Mouse (Mus musculus): ENCODE data around the gene Dvl2. TPM values are rescaled to one million over a fixed set of nuclear protein-coding genes. Genes with fewer than 3 reads are reported as not detected.
A peak's percentile ranks its signal among the peaks of the same experiment; 100 is the strongest.

The Dvl2 gene
- polyA plus RNA-seq, 1 experiment from 2014 or later, result 23.3 TPM

- peak overlapping the region; percentile 1; the same call in 1 of the 2 replicates for H3K9ac ChIP-seq (ENCODE audit: low read depth, low read length)
- H3K4me1 ChIP-seq (replicated peaks; ENCODE audit: control insufficient read depth, insufficient read depth, low read length), result peaks cover 59% of the 10 kb centered on the region
- DNase-seq (ENCODE audit: low spot score), result no peak
Observed at GRCm38 (mm10) chr11:70023481-70024150, 23.2 kb downstream of the Dvl2 start.

GRCm38 (mm10) chr11:70024151-70024514 is 23.7 kb downstream of the Dvl2 start:
- WGBS, result 17% methylated on average over 6 of the region's 6 CpGs
- peak overlapping the region; percentile 40 for H3K4me3 ChIP-seq (ENCODE audit: low read depth, low read length)
- H3K27ac ChIP-seq (ENCODE audit: low read depth, low read length), result 0 out of 2 replicates have a peak overlapping the region, but pooled peaks have one; percentile 16
- H3K4me1 ChIP-seq (replicated peaks; ENCODE audit: control insufficient read depth, insufficient read depth, low read length), result peaks cover 59% of the 10 kb centered on the region
- DNase-seq (ENCODE audit: low spot score) (no peak), ATAC-seq (replicated peaks; ENCODE audit: low FRiP score) (no peak)
- H3K36me3 ChIP-seq (ENCODE audit: control insufficient read depth, insufficient read depth, low read length), result no peaks in the 10 kb centered on the region
- peak overlapping the region; percentile 57 for H3K4me2 ChIP-seq
- H3K27me3 ChIP-seq (replicated peaks; ENCODE audit: control insufficient read depth, insufficient read depth, low read length), result no peaks in the 10 kb centered on the region; the same call in 1 of the 2 replicates
- H3K9me3 ChIP-seq (ENCODE audit: control insufficient read depth, low read length), result no peaks in the 10 kb centered on the region
- no peak overlapping the region for H3K9ac ChIP-seq (ENCODE audit: low read depth, low read length)

More at GRCm38 (mm10) chr11:70023481-70024150, 23.2 kb downstream of the Dvl2 start:
- no peaks in the 10 kb centered on the region for H3K36me3 ChIP-seq (ENCODE audit: control insufficient read depth, insufficient read depth, low read length)
- H3K27me3 ChIP-seq (replicated peaks; ENCODE audit: control insufficient read depth, insufficient read depth, low read length), result no peaks in the 10 kb centered on the region; the same call in 1 of the 2 replicates
- H3K9me3 ChIP-seq (ENCODE audit: control insufficient read depth, low read length), result no peaks in the 10 kb centered on the region
- H3K4me3 ChIP-seq (ENCODE audit: low read depth, low read length), result peak overlapping the region; percentile 40
- WGBS, result 5% methylated on average over 27 of the region's 29 CpGs
- peak overlapping the region; percentile 57 for H3K4me2 ChIP-seq
- no peak overlapping the region for H3K27ac ChIP-seq (ENCODE audit: low read depth, low read length)
- ATAC-seq (replicated peaks; ENCODE audit: low FRiP score), result no peak

GRCm38 (mm10) chr11:70026689-70027088 is 26.3 kb downstream of the Dvl2 start:
- DNase-seq (ENCODE audit: low spot score), result no peak
- peaks cover 8% of the 10 kb centered on the region; the same call in 1 of the 2 replicates for H3K36me3 ChIP-seq (ENCODE audit: control insufficient read depth, insufficient read depth, low read length)
- H3K4me3 ChIP-seq (ENCODE audit: low read depth, low read length), result peak overlapping the region; percentile 26
- peak; percentile 51 for ATAC-seq (replicated peaks; ENCODE audit: low FRiP score)
- H3K27ac ChIP-seq (ENCODE audit: low read depth, low read length), result peak overlapping the region; percentile 28; the same call in 1 of the 2 replicates
- H3K4me2 ChIP-seq, result peak overlapping the region; percentile 46
- 11% methylated on average over 19 of the region's 19 CpGs for WGBS
- no peaks in the 10 kb centered on the region for H3K9me3 ChIP-seq (ENCODE audit: control insufficient read depth, low read length)
- H3K4me1 ChIP-seq (replicated peaks; ENCODE audit: control insufficient read depth, insufficient read depth, low read length), result peaks cover 51% of the 10 kb centered on the region
- no peaks in the 10 kb centered on the region; the same call in 1 of the 2 replicates for H3K27me3 ChIP-seq (replicated peaks; ENCODE audit: control insufficient read depth, insufficient read depth, low read length)
- no peak overlapping the region for H3K9ac ChIP-seq (ENCODE audit: low read depth, low read length)

- Histone ChIP-seq H3K4me3 (ENCODE audit: low read depth, low read length) (peak overlapping the region; percentile 26), H3K27me3 (replicated peaks; ENCODE audit: control insufficient read depth, insufficient read depth, low read length) (no peaks in the 10 kb centered on the region; the same call in 1 of the 2 replicates)
Observed at GRCm38 (mm10) chr11:70027397-70027796, 27.0 kb downstream of the Dvl2 start.

GRCm38 (mm10) chr11:70028401-70029129 is 28.2 kb downstream of the Dvl2 start:
- H3K9ac ChIP-seq (ENCODE audit: low read depth, low read length), result 0 out of 2 replicates have a peak overlapping the region, but pooled peaks have one; percentile 8
- 25% methylated on average over 12 of the region's 12 CpGs for WGBS
- no peaks in the 10 kb centered on the region for H3K9me3 ChIP-seq (ENCODE audit: control insufficient read depth, low read length)
- ATAC-seq (replicated peaks; ENCODE audit: low FRiP score) (no peak), DNase-seq (ENCODE audit: low spot score) (no peak)
- H3K4me2 ChIP-seq, result peak overlapping the region; percentile 46
- H3K27me3 ChIP-seq (replicated peaks; ENCODE audit: control insufficient read depth, insufficient read depth, low read length), result no peaks in the 10 kb centered on the region; the same call in 1 of the 2 replicates
- peaks cover 10% of the 10 kb centered on the region; the same call in 1 of the 2 replicates for H3K36me3 ChIP-seq (ENCODE audit: control insufficient read depth, insufficient read depth, low read length)
- H3K4me3 ChIP-seq (ENCODE audit: low read depth, low read length), result peak overlapping the region; percentile 14; the same call in 1 of the 2 replicates
- H3K27ac ChIP-seq (ENCODE audit: low read depth, low read length), result peak overlapping the region; percentile 41
- peaks cover 44% of the 10 kb centered on the region for H3K4me1 ChIP-seq (replicated peaks; ENCODE audit: control insufficient read depth, insufficient read depth, low read length)

More at GRCm38 (mm10) chr11:70027397-70027796, 27.0 kb downstream of the Dvl2 start:
- Histone ChIP-seq H3K9me3 (ENCODE audit: control insufficient read depth, low read length) (no peaks in the 10 kb centered on the region), H3K4me1 (replicated peaks; ENCODE audit: control insufficient read depth, insufficient read depth, low read length) (peaks cover 46% of the 10 kb centered on the region), H3K9ac (ENCODE audit: low read depth, low read length) (no peak overlapping the region), H3K36me3 (ENCODE audit: control insufficient read depth, insufficient read depth, low read length) (peaks cover 10% of the 10 kb centered on the region; the same call in 1 of the 2 replicates), H3K27ac (ENCODE audit: low read depth, low read length) (no peak overlapping the region), H3K4me2 (peak overlapping the region; percentile 46)
- no peak for ATAC-seq (replicated peaks; ENCODE audit: low FRiP score)
- WGBS, result 53% methylated on average over 9 of the region's 9 CpGs
- no peak for DNase-seq (ENCODE audit: low spot score)

GRCm38 (mm10) chr11:70029130-70029801 is 28.9 kb downstream of the Dvl2 start:
- WGBS, result 4% methylated on average over 20 of the region's 20 CpGs
- H3K4me3 ChIP-seq (ENCODE audit: low read depth, low read length), result peak overlapping the region; percentile 14; the same call in 1 of the 2 replicates
- peak overlapping the region; percentile 41 for H3K27ac ChIP-seq (ENCODE audit: low read depth, low read length)
- H3K9me3 ChIP-seq (ENCODE audit: control insufficient read depth, low read length), result no peaks in the 10 kb centered on the region
- peak overlapping the region; percentile 46 for H3K4me2 ChIP-seq
- peaks cover 40% of the 10 kb centered on the region for H3K4me1 ChIP-seq (replicated peaks; ENCODE audit: control insufficient read depth, insufficient read depth, low read length)
- peak; percentile 77 for DNase-seq (ENCODE audit: low spot score)
- peak; percentile 72 for ATAC-seq (replicated peaks; ENCODE audit: low FRiP score)
- H3K36me3 ChIP-seq (ENCODE audit: control insufficient read depth, insufficient read depth, low read length), result peaks cover 12% of the 10 kb centered on the region; the same call in 1 of the 2 replicates
- 0 out of 2 replicates have a peak overlapping the region, but pooled peaks have one; percentile 8 for H3K9ac ChIP-seq (ENCODE audit: low read depth, low read length)
- H3K27me3 ChIP-seq (replicated peaks; ENCODE audit: control insufficient read depth, insufficient read depth, low read length), result no peaks in the 10 kb centered on the region

GRCm38 (mm10) chr11:70029829-70030550 is 29.6 kb downstream of the Dvl2 start:
- Histone ChIP-seq H3K4me2 (peak overlapping the region; percentile 46), H3K27me3 (replicated peaks; ENCODE audit: control insufficient read depth, insufficient read depth, low read length) (no peaks in the 10 kb centered on the region), H3K4me3 (ENCODE audit: low read depth, low read length) (no peak overlapping the region), H3K9me3 (ENCODE audit: control insufficient read depth, low read length) (no peaks in the 10 kb centered on the region), H3K9ac (ENCODE audit: low read depth, low read length) (no peak overlapping the region), H3K36me3 (ENCODE audit: control insufficient read depth, insufficient read depth, low read length) (peaks cover 14% of the 10 kb centered on the region; the same call in 1 of the 2 replicates), H3K4me1 (replicated peaks; ENCODE audit: control insufficient read depth, insufficient read depth, low read length) (peaks cover 39% of the 10 kb centered on the region), H3K27ac (ENCODE audit: low read depth, low read length) (no peak overlapping the region)
- DNase-seq (ENCODE audit: low spot score) (no peak), ATAC-seq (replicated peaks; ENCODE audit: low FRiP score) (no peak)
- WGBS, result 58% methylated on average over 11 of the region's 11 CpGs
